Mouse (Mus musculus) layer of hippocampus, adult 18-20 months (tissue): ENCODE measurements at regions not wholly inside any gene's neighbourhood (a gene's known extent, or its start where the extent isn't known, plus 50 kb on each side); places are given as distances from the start of the nearest gene placed in this dataset.
A peak's percentile ranks its signal among the peaks of the same experiment; 100 is the strongest.

Source experiments
- DNase-seq, 2 experiments: peaks; one replicate each; pipeline ENCODE4 v3.0.0; 2022; ENCODE audit warnings: low spot score in 2 of 2

DNA sequence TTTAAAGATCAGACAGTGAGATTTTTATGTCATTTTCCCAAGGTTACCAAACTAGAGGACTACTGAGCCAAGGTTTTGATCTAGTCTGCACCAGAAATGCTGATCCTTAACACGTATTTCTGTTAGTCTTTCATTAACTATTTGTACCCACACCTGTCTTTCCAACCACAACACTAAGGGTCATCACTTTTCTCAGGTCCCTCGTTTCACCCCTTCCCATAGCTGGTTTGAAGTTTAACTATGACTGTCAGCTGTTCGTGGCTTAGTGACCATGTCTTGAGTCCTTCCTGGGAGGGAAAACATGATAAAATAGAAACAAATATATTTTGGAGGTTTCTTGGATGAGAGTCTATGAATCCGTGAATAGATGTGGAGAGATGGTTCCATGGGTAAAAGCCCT lies 99.6 kb upstream of the Gm6657 start:
- DNase-seq, result no peak

DNA sequence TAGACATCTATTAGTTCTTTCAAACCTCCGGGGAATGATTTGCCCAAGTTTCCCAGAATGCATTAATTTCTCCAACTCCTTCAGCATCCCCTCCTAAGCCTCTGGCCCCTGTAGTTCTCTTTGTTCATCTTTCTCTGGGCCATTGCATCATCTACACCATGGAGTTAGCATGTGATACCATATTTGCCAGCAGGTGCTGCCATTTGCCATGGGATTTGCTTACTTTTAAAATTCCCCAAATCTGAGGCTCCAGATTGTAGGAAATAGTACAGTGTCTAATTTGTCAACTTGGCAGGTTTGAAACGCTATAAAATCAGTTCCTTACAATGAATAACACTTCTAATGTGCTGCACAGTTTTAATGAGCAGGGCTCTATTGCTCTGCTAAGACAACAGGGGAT lies 98.7 kb upstream of the Gm6657 start:
- DNase-seq, result peak in 1 of 2 experiments; percentile 42

DNA sequence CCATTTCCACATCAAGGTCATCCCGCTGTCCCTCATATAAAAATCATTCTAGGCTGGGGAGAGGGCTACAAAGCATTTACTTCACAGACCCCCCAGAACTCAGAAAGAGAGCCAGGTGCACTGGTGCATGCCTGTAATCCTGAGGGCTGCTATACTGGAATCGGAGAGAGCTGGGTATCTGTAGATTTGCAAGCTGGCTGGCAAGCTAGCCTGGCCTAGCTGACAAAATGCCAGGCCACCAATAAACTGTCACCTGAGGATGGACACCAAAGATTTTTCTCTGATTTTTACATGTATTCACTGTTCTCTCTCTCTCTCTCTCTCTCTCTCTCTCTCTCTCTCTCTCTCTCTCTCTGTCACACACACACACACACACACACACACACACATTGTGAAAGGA lies 98.1 kb upstream of the Gm6657 start:
- DNase-seq, result no peak

DNA sequence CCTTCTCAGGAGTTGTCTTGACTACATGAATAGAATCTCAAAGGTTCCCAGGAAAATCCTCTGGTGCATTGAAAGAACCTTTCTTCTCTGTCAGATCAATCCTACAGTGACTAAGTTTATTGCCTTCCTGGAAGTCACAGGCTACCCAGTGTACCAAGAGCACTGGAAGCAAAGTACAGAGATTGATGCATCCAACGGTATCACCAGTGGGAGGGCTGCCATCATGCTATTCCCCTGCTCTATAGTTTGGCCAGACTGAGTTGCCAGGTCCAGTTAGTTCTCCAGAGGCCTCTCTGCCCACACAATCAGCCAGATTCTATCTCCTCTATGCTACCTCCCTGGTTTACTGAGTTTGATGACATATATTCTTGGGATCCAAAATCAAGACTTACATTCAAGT lies 96.9 kb upstream of the Gm6657 start:
- no peak for DNase-seq

DNA sequence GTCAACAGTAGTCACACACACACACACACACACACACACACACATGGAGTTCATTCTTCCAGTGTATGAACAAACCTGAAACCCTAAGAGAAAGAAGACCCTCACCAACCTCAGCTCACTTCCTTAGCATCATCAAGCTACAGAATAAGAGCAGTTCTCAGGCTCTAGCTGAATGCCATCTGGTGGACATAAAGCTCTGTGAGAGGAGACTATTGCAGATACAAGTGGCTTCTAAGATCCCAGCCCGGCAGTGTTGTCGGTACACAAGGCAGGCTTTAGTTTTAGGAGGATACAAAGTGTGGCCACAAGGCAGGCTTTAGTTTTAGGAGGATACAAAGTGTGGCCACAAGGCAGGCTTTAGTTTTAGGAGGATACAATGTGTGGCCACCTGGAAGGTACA lies 96.3 kb upstream of the Gm6657 start:
- DNase-seq, result no peak

DNA sequence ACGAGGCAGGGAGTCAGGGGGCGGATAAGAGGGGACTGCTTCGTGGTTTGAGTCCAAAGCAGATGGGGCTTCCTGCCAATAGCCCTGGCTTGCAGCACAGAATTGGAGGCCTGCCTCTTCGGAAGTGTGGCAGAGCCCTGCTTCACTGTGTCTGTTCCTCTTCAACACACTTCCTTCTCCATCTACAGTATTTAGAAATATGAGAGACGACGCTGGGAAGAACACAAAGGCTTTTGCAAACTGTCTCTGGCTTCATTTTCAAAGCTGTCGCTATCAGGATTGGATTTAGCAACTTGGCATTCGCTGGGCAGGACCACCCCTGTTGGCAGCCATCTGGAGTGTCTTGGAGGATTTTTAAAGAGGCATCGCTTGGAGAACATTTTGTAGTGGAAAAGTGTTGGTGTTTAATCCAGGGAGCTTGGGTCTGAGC lies 95.3 kb upstream of the Gm6657 start:
- peak; percentile 55 to 78 for DNase-seq

DNA sequence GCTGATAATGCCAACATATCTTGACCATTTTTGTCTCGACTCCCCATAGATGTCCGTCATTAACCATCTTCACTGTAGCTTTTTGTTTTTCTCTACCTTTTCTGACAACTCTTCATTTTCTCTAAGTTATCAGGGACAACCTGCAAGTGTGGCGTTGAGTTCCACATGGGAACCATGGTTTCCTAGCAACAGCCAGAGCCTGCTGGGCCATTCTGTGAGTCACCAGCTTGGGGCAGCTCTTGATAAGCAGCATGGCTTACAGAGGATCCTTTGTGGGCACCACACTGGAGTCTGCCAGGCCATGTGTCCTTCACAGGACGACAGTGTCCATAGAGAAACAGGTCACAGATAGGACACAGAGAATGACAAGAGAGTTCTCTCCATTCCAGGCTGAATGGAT lies 94.3 kb upstream of the Gm6657 start:
- DNase-seq, result peak in 1 of 2 experiments; percentile 48

DNA sequence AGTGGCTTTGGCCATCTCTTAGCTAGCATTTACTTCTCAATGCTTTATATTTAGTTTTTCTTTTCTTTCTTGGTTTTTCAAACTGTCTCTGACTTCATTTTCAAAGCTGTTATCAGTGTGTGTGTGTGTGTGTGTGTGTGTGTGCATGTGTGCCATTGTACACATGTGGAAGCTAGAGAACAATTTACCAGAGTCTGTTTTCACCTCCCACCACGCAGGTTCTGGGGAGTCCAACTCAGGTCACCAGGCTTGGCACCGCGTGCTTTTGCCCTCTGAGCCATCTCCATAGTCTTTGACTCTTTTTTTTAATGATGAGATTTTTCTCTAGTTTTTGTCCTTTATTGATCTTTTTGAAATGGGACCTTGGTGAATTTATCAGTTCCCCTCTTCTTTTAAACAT lies 93.3 kb upstream of the Gm6657 start:
- DNase-seq, result no peak

DNA sequence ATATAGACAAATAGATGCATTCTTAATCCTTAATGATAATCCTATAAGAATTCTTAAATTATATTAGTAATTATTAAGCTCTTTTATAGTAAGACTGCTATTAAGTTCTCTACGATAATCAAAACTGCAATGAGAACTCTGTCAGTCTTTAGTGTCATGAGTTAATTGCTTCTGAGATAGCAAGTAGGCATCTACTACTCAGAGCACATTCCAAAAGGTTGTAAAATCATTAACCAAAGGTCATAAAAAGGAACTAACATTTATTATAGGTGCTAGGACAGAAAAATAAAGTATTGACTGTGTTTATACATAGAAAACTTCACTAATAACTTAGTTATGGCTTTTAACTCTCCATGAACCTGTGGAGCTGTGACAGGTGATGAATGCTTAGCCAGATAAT lies 84.1 kb upstream of the Gm6657 start:
- DNase-seq, result no peak

DNA sequence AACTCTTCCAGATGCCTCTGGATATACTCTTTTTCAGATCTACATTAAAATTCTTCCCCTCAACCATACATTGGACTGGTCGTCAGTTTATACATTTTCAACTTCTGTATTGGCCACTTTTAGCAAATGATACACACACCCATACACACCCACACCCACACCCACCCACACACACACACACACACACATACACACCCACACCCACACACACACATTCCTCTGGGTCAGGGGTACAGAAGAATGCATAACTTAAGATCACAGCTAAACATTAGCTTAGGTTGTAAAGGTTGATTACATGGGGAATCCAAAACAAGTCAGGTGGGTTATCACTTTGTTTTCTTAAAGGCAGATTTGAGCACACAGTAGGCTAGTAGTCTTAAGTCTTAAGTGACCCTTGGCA lies 75.9 kb upstream of the Gm6657 start:
- DNase-seq, result no peak

DNA sequence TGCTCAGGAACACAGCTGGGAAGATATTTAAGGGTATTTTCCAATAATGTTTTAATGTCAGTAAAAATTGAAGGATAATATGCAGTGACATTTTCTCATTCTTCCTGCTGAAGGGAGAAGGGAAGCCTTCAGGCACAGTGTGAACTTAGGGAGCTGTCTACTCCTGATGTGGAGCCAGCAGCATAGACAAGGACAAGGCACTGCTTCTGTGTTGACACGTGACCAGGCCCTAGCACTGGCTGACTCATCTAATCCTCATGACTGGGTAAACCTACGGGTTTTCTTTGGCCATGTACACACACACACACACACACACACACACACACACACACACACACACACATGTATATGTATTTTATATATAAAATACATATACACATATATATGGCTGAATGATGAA lies 74.8 kb upstream of the Gm6657 start:
- DNase-seq, result no peak

DNA sequence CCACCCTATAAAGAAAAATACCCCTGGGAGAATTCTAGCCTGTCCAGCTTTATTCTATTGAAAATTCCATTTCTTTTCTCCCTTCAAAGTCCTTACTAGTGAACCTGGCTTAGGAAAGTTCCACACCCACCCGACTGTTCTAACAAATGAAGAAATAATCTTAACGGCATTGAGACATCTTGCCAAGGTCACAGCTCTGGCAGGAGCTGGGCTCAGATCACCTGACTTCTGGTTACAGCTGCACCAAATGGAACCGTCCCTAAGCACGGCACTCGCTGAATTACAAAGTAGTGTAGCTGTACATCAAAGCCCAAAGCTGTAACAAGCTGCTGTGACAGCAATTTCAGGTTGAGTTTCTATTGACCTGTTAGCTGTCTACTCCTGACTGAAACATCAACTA lies 74.2 kb upstream of the Gm6657 start:
- DNase-seq, result no peak

DNA sequence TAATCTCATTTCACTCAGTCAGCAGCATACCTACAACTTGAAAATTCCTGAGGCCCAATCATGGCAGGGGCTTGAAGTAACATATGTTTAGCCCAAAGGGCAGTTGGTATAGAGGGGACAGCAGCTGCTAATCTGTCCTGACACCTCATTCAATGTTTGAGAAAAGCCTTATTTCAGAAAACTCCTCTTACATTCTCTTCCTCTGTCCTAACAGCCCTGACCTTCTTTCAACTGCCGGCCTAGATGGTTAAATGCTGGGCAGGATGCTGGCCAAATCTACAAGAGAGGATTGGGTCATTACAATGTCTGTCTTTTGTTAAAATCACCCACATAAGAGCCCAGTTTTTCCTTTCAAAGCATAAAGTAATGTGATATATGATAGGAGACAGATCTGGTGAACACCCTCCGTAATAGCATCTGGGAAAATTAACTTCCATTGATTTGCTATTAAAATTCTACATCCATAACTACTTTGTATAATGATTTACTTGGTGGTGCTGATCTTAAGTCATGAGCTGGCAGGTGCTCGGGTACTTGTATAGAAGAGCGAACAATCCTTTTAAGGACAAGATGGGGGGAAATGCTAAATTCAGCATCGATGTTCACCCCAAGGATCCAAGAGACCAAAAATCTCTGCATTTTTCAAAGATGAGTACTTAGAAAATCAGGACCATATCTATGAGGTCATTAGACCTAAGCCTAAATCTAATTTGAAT lies 64.8 kb upstream of the Gm6657 start:
- DNase-seq, result no peak

DNA sequence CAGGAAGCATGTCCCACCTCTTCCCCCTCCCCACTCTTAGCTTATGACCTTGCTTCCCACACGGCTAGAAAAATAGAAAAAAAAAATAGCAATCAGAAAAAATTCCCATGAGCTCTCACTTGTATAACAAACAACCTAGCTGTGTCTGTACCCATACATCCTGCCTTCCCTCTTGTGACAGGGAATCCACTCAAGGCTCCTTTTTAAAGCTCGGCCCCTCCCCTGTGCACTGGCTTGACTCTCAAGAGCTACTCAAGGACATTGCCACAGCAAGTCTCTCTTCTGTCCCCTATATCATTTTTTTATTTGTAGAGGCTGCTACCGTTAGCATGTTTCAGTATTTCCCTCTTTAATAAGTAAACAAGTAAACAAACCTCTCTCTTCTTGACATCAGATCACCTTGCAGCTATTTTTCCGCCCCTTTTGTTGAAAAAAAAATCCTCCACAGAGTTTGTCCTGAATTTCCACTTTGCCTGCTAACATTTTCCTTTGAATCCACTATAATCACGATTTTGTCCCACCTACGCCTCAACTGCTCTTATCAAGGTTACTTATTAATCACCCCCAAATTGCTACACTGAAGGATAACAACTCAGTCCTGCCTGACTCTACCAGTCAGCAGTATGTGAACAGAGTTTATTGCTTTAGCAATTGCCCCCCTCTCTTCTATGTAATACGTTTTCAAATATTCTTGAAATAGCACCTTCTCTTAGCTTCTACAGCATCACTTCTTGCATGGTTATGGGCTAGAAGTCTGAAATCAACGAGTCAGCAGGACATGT lies 61.8 kb upstream of the Gm6657 start:
- DNase-seq, result no peak

DNA sequence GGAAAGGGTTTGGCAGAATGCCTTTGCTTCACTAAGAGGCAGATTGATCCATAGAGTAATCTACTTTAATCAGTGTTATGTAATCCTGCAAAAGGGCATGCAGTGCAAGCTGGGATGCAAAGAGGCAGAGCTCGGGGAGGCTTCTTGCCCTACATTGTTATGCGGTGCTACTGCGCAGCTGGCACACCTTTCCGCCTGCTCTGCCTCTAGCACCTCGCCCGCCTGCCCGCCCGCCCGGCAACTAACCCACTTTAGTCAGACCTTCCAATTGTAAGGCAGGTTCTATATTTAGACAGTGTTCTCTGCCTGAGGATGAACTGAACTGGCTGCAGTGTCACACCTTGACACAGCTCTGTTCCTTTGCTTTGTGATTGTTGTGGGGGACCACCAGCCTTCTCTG lies 60.7 kb upstream of the Gm6657 start:
- DNase-seq, result peak in 1 of 2 experiments; percentile 18

DNA sequence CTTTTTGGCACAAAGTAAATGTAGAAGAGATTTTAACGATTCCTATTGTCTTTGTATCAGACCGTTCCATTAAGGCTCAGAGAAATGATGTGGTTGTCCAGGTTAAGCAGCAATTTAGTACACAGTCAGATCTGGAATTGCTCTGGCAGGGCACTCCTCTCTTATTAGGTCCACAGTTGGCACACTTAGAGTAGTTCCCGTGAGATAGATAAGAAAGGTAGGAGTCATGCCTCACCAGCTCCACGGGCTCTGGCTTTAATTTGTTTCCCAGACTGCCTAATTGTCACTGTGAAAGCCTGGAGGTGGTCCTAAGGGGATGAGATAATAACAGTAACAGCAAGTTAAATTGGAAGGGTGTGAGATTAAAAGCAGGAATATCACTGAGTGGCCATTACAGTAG lies 60.1 kb upstream of the Gm6657 start:
- no peak for DNase-seq

DNA sequence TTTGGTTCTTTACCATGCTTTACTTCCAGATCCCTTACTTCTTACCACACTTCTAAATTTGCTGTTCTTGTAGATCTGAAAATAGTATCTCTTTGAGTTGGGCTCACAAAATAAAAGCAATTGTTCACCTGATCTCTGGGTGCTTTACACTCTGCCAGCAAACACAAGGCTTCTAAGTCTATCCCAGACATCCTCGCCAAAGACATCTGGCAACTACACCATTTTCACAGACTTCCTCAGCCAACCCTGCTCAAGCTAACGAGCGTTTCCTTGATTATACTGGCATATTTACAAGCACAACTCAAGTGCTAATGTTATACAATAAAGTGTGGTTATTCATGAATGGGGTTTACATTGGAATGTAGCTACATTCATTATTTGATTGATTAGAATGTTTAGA lies 56.8 kb upstream of the Gm6657 start:
- no peak for DNase-seq

DNA sequence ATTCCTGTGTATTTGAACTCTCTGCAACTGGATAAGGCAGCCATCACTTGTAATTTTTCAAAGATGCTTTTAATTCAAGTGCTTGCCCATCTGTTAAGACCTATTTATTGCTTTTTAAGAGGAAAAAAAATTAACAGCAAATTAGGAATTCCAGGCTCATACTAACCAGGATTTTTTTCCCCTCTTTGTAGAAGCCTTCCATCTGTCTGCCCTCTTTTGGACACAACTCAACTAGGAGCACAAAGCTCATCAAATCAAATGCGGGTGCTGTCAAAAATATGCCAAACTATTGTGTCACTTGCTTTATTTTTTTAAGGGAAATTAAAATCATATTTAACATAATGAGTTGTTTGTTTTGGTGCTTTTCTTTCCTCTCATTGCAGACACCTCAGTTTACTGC lies 55.6 kb upstream of the Gm6657 start:
- peak; percentile 19 to 51 for DNase-seq
